In genomic region chr11:115420336-115421190, GRCm38 (mm10) we compare ENCODE assay signal across 8 mouse cellular contexts. TPM values are rescaled to one million over a fixed set of nuclear protein-coding genes. Genes with fewer than 3 reads are reported as not detected.
A peak's percentile ranks its signal among the peaks of the same experiment; 100 is the strongest.
DNase-seq lines count a peak whose midpoint lies in the region; ATAC-seq and TF ChIP-seq lines count a peak whose summit lies in the region.

No protein-coding gene starts in this region.

- TF ChIP-seq POLR2A in bone marrow, adult 2 months (IDR thresholded peaks at IDR 0.05; ENCODE audit: borderline replicate concordance, control insufficient read depth, low read depth, low read length), result no peak
- no peak for TF ChIP-seq POLR2A in lung, adult 2 months (IDR thresholded peaks at IDR 0.05; ENCODE audit: borderline replicate concordance, extremely low read depth, low read depth, low read length)

- H3K4me1 ChIP-seq in bone marrow, adult 2 months (ENCODE audit: control insufficient read depth, insufficient read depth, low read length), result peaks cover 1% of the 10 kb centered on the region; the same call in 1 of the 2 replicates
- H3K4me1 ChIP-seq in forebrain, embryonic 11.5 days (replicated peaks; ENCODE audit: control insufficient read depth, insufficient read depth, low read length), result peaks cover 8% of the 10 kb centered on the region
- H3K4me1 ChIP-seq in heart, embryonic 15.5 days (replicated peaks), result peaks cover 50% of the 10 kb centered on the region
- peaks cover 9% of the 10 kb centered on the region for H3K4me1 ChIP-seq in lung, adult 2 months (ENCODE audit: control insufficient read depth, insufficient read depth, low read length)

- peak overlapping the region; percentile 25; the same call in 1 of the 2 replicates for H3K27ac ChIP-seq in bone marrow, adult 2 months (ENCODE audit: control insufficient read depth, insufficient read depth, low read depth, low read length, poor library complexity)
- peak overlapping the region; percentile 71 for H3K27ac ChIP-seq in forebrain, embryonic 11.5 days (ENCODE audit: low read depth, low read length)
- H3K27ac ChIP-seq in heart, embryonic 15.5 days, result peak overlapping the region; percentile 90

- DNase-seq in forebrain, embryonic 11.5 days (ENCODE audit: low spot score), result peak; percentile 81
- DNase-seq in kidney, postnatal 25 days, result peak; percentile 67 to 85
- peak; percentile 73 for DNase-seq in lung, adult 2 months
- peak; percentile 51 for DNase-seq in ovary, postnatal 10 days (ENCODE audit: low spot score)
- DNase-seq in urinary bladder, postnatal 10 days (ENCODE audit: low spot score), result peak; percentile 37

- TF ChIP-seq CTCF in bone marrow, adult 2 months (IDR thresholded peaks at IDR 0.05; ENCODE audit: control insufficient read depth, insufficient read depth, low read length), result no peak
- no peak for TF ChIP-seq CTCF in lung, adult 2 months (IDR thresholded peaks at IDR 0.05; ENCODE audit: insufficient read depth, low read length)

- H3K27me3 ChIP-seq in forebrain, embryonic 11.5 days (ENCODE audit: control insufficient read depth, insufficient read depth, low read length), result no peaks in the 10 kb centered on the region
- H3K27me3 ChIP-seq in heart, embryonic 15.5 days, result no peaks in the 10 kb centered on the region

- no peaks in the 10 kb centered on the region for H3K9me3 ChIP-seq in forebrain, embryonic 11.5 days (ENCODE audit: control insufficient read depth, low read length)
- no peaks in the 10 kb centered on the region for H3K9me3 ChIP-seq in heart, embryonic 15.5 days (replicated peaks)

- WGBS in bone marrow, adult 2 months, result under 1% methylated on average over 45 of the region's 45 CpGs
- WGBS in forebrain, embryonic 11.5 days, result 2% methylated on average over 43 of the region's 45 CpGs
- 1% methylated on average over 41 of the region's 45 CpGs for WGBS in heart, embryonic 15.5 days
- 1% methylated on average over 45 of the region's 45 CpGs for WGBS in lung, adult 2 months

- peak overlapping the region; percentile 68 for H3K4me3 ChIP-seq in bone marrow, adult 2 months (replicated peaks; ENCODE audit: control insufficient read depth, low read depth, low read length)
- H3K4me3 ChIP-seq in forebrain, embryonic 11.5 days (ENCODE audit: low read depth, low read length), result peak overlapping the region; percentile 91
- H3K4me3 ChIP-seq in heart, embryonic 15.5 days, result peak overlapping the region; percentile 83
- H3K4me3 ChIP-seq in lung, adult 2 months (replicated peaks; ENCODE audit: extremely low read depth, low read depth, low read length), result peak overlapping the region; percentile 74

- H3K4me2 ChIP-seq in forebrain, embryonic 11.5 days (ENCODE audit: low read depth, low read length, severe bottlenecking), result peak overlapping the region; percentile 78
- peak overlapping the region; percentile 79 for H3K4me2 ChIP-seq in heart, embryonic 15.5 days

- H3K9ac ChIP-seq in forebrain, embryonic 11.5 days (ENCODE audit: low read length), result peak overlapping the region; percentile 95
- peak overlapping the region; percentile 98 for H3K9ac ChIP-seq in heart, embryonic 15.5 days

- peak; percentile 18 for ATAC-seq in CD4-positive, CD25-positive, alpha-beta regulatory T cell, adult 4 months
- peak; percentile 76 for ATAC-seq in forebrain, embryonic 11.5 days (replicated peaks; ENCODE audit: low FRiP score)
- ATAC-seq in heart, embryonic 15.5 days (replicated peaks; ENCODE audit: insufficient number of reproducible peaks, insufficient read depth, low FRiP score, low read depth), result peak; percentile 69

- peaks cover 2% of the 10 kb centered on the region; the same call in 1 of the 2 replicates for H3K36me3 ChIP-seq in forebrain, embryonic 11.5 days (ENCODE audit: control insufficient read depth, insufficient read depth, low read length)
- H3K36me3 ChIP-seq in heart, embryonic 15.5 days, result peaks cover 31% of the 10 kb centered on the region

RNA-seq across cellular contexts. Expression of gene Kctd2, which starts 0.6 kb away (rescaled TPM):
- 1 to 10 TPM; 8.3 to 9.1 TPM for polyA plus RNA-seq in CD4-positive, CD25-positive, alpha-beta regulatory T cell, adult 4 months (2017; shearing (Covaris generic))
- 14.0 and 32.4 TPM in 2 replicates for polyA plus RNA-seq in bone marrow, adult 2 months (2011; ENCODE audit: insufficient read depth, insufficient read length, low replicate concordance, missing spikeins)
- polyA plus RNA-seq in forebrain, embryonic 11.5 days (2014; fragmentation: Nextera tagmentation; extraction: Ambion mirVana), result 24.5 and 27.1 TPM in 2 replicates
- 11.5 and 14.7 TPM in 2 replicates for polyA plus RNA-seq in heart, embryonic 15.5 days (2015; fragmentation: Nextera tagmentation; extraction: Ambion mirVana)
- polyA plus RNA-seq in lung, adult 2 months (2012; rRNA removed), result 33.3 and 36.6 TPM in 2 replicates

RNA-seq across cellular contexts. Expression of gene Atp5h, which starts 0.8 kb away (rescaled TPM):
- polyA plus RNA-seq in CD4-positive, CD25-positive, alpha-beta regulatory T cell, adult 4 months (2017; shearing (Covaris generic)), result 100 to 1,000 TPM; 602 to 622 TPM
- polyA plus RNA-seq in bone marrow, adult 2 months (2011; ENCODE audit: insufficient read depth, insufficient read length, low replicate concordance, missing spikeins), result 316 and 521 TPM in 2 replicates
- polyA plus RNA-seq in forebrain, embryonic 11.5 days (2014; fragmentation: Nextera tagmentation; extraction: Ambion mirVana), result 814 TPM in 2 replicates
- 1,570 and 2,168 TPM in 2 replicates for polyA plus RNA-seq in heart, embryonic 15.5 days (2015; fragmentation: Nextera tagmentation; extraction: Ambion mirVana)
- 52.4 and 108 TPM in 2 replicates for polyA plus RNA-seq in lung, adult 2 months (2012; rRNA removed)

RNA-seq across cellular contexts. Expression of gene Mrpl58, which starts 17.0 kb away (rescaled TPM):
- polyA plus RNA-seq in CD4-positive, CD25-positive, alpha-beta regulatory T cell, adult 4 months (2017; shearing (Covaris generic)), result 100 to 1,000 TPM; 177 to 185 TPM
- 31.1 and 51.9 TPM in 2 replicates for polyA plus RNA-seq in bone marrow, adult 2 months (2011; ENCODE audit: insufficient read depth, insufficient read length, low replicate concordance, missing spikeins)
- polyA plus RNA-seq in forebrain, embryonic 11.5 days (2014; fragmentation: Nextera tagmentation; extraction: Ambion mirVana), result 253 and 265 TPM in 2 replicates
- polyA plus RNA-seq in heart, embryonic 15.5 days (2015; fragmentation: Nextera tagmentation; extraction: Ambion mirVana), result 163 and 167 TPM in 2 replicates
- polyA plus RNA-seq in lung, adult 2 months (2012; rRNA removed), result 52.3 and 80.8 TPM in 2 replicates

RNA-seq across cellular contexts. Expression of gene Trim80, which starts 19.8 kb away (rescaled TPM):
- not detected for polyA plus RNA-seq in CD4-positive, CD25-positive, alpha-beta regulatory T cell, adult 4 months (2017; shearing (Covaris generic))
- polyA plus RNA-seq in bone marrow, adult 2 months (2011; ENCODE audit: insufficient read depth, insufficient read length, low replicate concordance, missing spikeins), result not detected in 2 replicates
- polyA plus RNA-seq in forebrain, embryonic 11.5 days (2014; fragmentation: Nextera tagmentation; extraction: Ambion mirVana), result 0.16 and 0.23 TPM in 2 replicates
- polyA plus RNA-seq in heart, embryonic 15.5 days (2015; fragmentation: Nextera tagmentation; extraction: Ambion mirVana), result 0.06 TPM in 1 of 2 replicates, not detected in the other
- polyA plus RNA-seq in lung, adult 2 months (2012; rRNA removed), result 0.07 and 0.13 TPM in 2 replicates

RNA-seq across cellular contexts. Expression of gene Cdr2l, which starts 38.8 kb away (rescaled TPM):
- not detected for polyA plus RNA-seq in CD4-positive, CD25-positive, alpha-beta regulatory T cell, adult 4 months (2017; shearing (Covaris generic))
- 1.4 and 3.1 TPM in 2 replicates for polyA plus RNA-seq in bone marrow, adult 2 months (2011; ENCODE audit: insufficient read depth, insufficient read length, low replicate concordance, missing spikeins)
- 29.0 and 29.7 TPM in 2 replicates for polyA plus RNA-seq in forebrain, embryonic 11.5 days (2014; fragmentation: Nextera tagmentation; extraction: Ambion mirVana)
- polyA plus RNA-seq in heart, embryonic 15.5 days (2015; fragmentation: Nextera tagmentation; extraction: Ambion mirVana), result 6.3 and 11.1 TPM in 2 replicates
- polyA plus RNA-seq in lung, adult 2 months (2012; rRNA removed), result 29.1 and 33.8 TPM in 2 replicates

Comparison
In these comparisons a context has a peak if more than half of its experiments do, and no peak if none do; other contexts are left out.
1. Peak in every context shown above with its lines: DNase-seq, ATAC-seq, H3K4me3 ChIP-seq and H3K27ac ChIP-seq.
2. ATAC-seq: peak in every context shown above with its lines; median percentile 76 in forebrain, embryonic 11.5 days; 69 in heart, embryonic 15.5 days; 18 in CD4-positive, CD25-positive, alpha-beta regulatory T cell, adult 4 months.
3. H3K27ac ChIP-seq: peak in every context shown above with its lines; median percentile 90 in heart, embryonic 15.5 days; 71 in forebrain, embryonic 11.5 days; 25 in bone marrow, adult 2 months.